Mouse (Mus musculus): ENCODE results near the gene Gm49320. TPM values are rescaled to one million over a fixed set of nuclear protein-coding genes. Genes with fewer than 3 reads are reported as not detected.

Gm49320 gene
- polyA plus RNA-seq, 1 experiment from 2014 or later: not detected

GRCm38 (mm10) chr8:4259805-4260170 is 21.1 kb downstream of the Gm49320 start:
- 77% methylated on average over 4 of the region's 4 CpGs for WGBS
- Histone ChIP-seq H3K9ac (peak overlapping the region; percentile 32; the same call in 1 of the 2 replicates), H3K4me1 (replicated peaks) (peaks cover 26% of the 10 kb centered on the region), H3K4me3 (no peak overlapping the region), H3K27ac (ENCODE audit: poor library complexity, severe bottlenecking) (0 out of 2 replicates have a peak overlapping the region, but pooled peaks have one; percentile 52), H3K9me3 (replicated peaks) (no peaks in the 10 kb centered on the region), H3K36me3 (peaks cover 78% of the 10 kb centered on the region), H3K27me3 (replicated peaks) (no peaks in the 10 kb centered on the region), H3K4me2 (peak overlapping the region; percentile 92; the same call in 1 of the 2 replicates)
- no peak for ATAC-seq (ENCODE audit: insufficient number of reproducible peaks, low FRiP score)

DNA sequence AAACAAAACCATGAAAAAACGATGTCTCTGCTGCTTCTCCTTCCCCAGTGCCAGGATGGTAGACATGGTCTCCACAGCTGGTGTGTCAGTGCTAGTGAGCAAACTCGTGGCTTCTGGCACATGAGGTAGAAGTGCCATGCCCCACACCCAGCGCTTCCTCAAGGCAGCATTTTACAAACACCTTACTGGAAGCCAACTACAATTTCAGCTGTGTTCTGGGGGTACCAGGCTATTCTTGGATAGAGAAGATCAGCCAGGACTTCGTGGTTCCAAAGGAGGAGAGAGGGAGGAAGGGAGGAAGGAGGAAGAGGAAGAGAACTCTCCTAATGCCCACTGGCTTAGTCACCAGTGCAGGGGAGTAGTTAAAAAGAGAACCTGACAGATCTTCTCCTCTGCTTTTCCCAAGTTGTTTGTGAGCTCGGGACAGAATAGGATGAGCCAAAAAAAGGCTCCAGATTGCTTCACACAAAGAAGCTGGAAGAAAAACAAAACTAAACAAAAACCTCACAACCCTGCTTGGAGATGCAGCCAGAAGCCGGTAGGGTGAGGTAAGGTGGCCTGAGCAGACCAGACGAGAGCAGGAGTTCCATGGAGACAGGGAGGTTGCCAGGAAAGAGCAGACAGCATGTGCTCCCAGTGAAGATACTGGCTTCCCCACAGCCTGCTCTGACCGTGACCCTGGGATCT is 24.6 kb downstream of the Gm49320 start:
- peaks cover 10% of the 10 kb centered on the region for H3K4me1 ChIP-seq (replicated peaks)
- WGBS: 84% methylated on average over 8 of the region's 8 CpGs
- no peaks in the 10 kb centered on the region for H3K9me3 ChIP-seq (replicated peaks)
- H3K27me3 ChIP-seq (replicated peaks): no peaks in the 10 kb centered on the region
- H3K36me3 ChIP-seq: peaks cover 87% of the 10 kb centered on the region
- no peak overlapping the region for H3K9ac ChIP-seq
- no peak overlapping the region for H3K4me2 ChIP-seq
- no peak overlapping the region for H3K27ac ChIP-seq (ENCODE audit: poor library complexity, severe bottlenecking)
- H3K4me3 ChIP-seq: no peak overlapping the region
- ATAC-seq (ENCODE audit: insufficient number of reproducible peaks, low FRiP score): no peak

- H3K9me3 ChIP-seq (replicated peaks): no peaks in the 10 kb centered on the region
- ATAC-seq (ENCODE audit: insufficient number of reproducible peaks, low FRiP score): no peak
- no peak overlapping the region for H3K4me3 ChIP-seq
- H3K9ac ChIP-seq: no peak overlapping the region
- 87% methylated on average over 15 of the region's 15 CpGs for WGBS
- peaks cover 97% of the 10 kb centered on the region for H3K36me3 ChIP-seq
- no peak overlapping the region for H3K4me2 ChIP-seq
- H3K4me1 ChIP-seq (replicated peaks): no peaks in the 10 kb centered on the region
- no peaks in the 10 kb centered on the region for H3K27me3 ChIP-seq (replicated peaks)
- H3K27ac ChIP-seq (ENCODE audit: poor library complexity, severe bottlenecking): no peak overlapping the region
Measured at GRCm38 (mm10) chr8:4265160-4265914, 26.7 kb downstream of the Gm49320 start.

GRCm38 (mm10) chr8:4267627-4268026 is 29.0 kb downstream of the Gm49320 start:
- no peak overlapping the region for H3K4me2 ChIP-seq
- ATAC-seq (ENCODE audit: insufficient number of reproducible peaks, low FRiP score): 0 out of 2 replicates have a peak, but pooled peaks have one; percentile 51
- no peaks in the 10 kb centered on the region for H3K27me3 ChIP-seq (replicated peaks)

DNA sequence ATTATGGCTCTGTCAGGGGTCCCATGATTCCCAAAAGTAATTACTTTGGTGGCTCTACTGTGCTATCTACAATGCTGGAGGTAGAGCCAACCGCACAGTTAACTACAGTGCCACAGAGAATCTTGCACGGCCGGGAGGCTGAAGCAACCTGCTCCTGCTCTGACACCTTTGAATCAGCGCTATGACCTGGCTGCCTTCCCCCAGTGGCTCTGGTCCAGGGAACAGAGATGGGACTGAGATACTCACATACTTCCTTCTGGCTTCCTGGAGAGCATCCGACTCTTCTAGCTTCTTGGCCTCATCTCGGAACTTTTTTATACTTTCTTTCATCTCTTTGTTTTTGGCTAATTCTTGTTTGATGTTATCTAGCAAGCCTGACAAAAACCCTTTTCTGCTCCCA is 30.9 kb downstream of the Gm49320 start:
- Histone ChIP-seq H3K9ac (no peak overlapping the region), H3K27me3 (replicated peaks) (no peaks in the 10 kb centered on the region), H3K9me3 (replicated peaks) (no peaks in the 10 kb centered on the region), H3K4me3 (no peak overlapping the region), H3K4me1 (replicated peaks) (peaks cover 4% of the 10 kb centered on the region; the same call in 1 of the 2 replicates), H3K4me2 (no peak overlapping the region), H3K27ac (ENCODE audit: poor library complexity, severe bottlenecking) (no peak overlapping the region), H3K36me3 (peaks cover 90% of the 10 kb centered on the region)
- WGBS: 90% methylated on average over 6 of the region's 6 CpGs
- no peak for ATAC-seq (ENCODE audit: insufficient number of reproducible peaks, low FRiP score)

More at GRCm38 (mm10) chr8:4267627-4268026, 29.0 kb downstream of the Gm49320 start:
- Histone ChIP-seq H3K4me3 (no peak overlapping the region), H3K4me1 (replicated peaks) (no peaks in the 10 kb centered on the region), H3K27ac (ENCODE audit: poor library complexity, severe bottlenecking) (no peak overlapping the region), H3K9me3 (replicated peaks) (no peaks in the 10 kb centered on the region), H3K36me3 (peaks cover 95% of the 10 kb centered on the region), H3K9ac (no peak overlapping the region)
- WGBS: 74% methylated on average over 15 of the region's 15 CpGs

DNA sequence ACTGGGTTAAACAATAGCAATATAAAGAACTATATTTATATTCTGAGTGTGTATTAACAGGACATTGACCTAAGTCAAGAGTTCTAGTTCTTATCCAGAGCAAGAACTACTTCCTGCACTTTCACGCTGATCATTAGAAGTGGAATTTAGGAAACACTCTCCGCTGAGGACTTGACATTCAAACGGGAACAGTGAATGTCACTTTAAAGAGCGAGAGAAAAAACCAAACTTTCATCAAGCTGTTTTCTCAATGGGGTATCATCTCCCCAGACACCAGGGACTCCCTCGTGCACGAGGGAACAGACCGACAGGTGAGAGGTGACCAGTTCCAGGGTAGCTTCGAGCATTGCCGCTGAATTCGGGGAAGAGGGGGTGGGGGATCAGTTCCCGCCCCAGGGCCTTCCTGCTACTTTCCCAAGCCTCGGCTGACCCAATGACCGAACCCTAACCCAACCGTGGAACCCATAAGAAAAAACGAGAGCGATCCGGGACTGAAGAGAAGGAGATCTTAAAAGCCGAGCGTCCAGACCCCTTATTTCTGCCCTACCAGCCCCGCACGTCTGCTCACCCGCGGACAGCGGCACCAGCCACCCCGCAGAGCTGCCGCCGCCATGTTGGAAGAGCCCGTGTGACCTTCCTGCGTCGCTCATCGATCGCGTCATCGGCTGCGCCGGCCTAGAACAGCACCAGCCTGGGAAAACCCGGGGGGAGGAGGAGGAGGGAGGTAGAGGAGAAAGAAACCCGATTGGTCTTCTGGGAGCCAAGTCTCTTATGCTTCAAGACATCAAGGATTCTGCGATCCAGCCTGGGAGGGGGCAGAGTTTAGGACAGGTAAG is 36.8 kb downstream of the Gm49320 start, which contains the start of gene Timm44:
Timm44 (minus strand) TSS at position 639 of the 836 bp plus-strand sequence.
- ATAC-seq (ENCODE audit: insufficient number of reproducible peaks, low FRiP score): peak; percentile 95
- Histone ChIP-seq H3K4me2 (peak within 1 kb of the TSS; percentile 73), H3K27me3 (replicated peaks) (no peaks in the 10 kb centered on the region), H3K4me1 (replicated peaks) (peaks cover 9% of the 10 kb centered on the region; the same call in 1 of the 2 replicates), H3K27ac (ENCODE audit: poor library complexity, severe bottlenecking) (peak within 1 kb of the TSS; percentile 32; the same call in 1 of the 2 replicates), H3K9me3 (replicated peaks) (no peaks in the 10 kb centered on the region), H3K9ac (peak within 1 kb of the TSS; percentile 75), H3K4me3 (peak within 1 kb of the TSS; percentile 61), H3K36me3 (peaks cover 34% of the 10 kb centered on the region)
- WGBS: under 1% methylated on average over 39 of the region's 39 CpGs

GRCm38 (mm10) chr8:4276111-4276465 is 37.4 kb downstream of the Gm49320 start:
- Histone ChIP-seq H3K9ac (peak overlapping the region; percentile 75), H3K4me1 (replicated peaks) (peaks cover 9% of the 10 kb centered on the region; the same call in 1 of the 2 replicates), H3K27ac (ENCODE audit: poor library complexity, severe bottlenecking) (peak overlapping the region; percentile 32; the same call in 1 of the 2 replicates), H3K27me3 (replicated peaks) (no peaks in the 10 kb centered on the region), H3K36me3 (peaks cover 28% of the 10 kb centered on the region), H3K4me2 (peak overlapping the region; percentile 73), H3K4me3 (peak overlapping the region; percentile 61), H3K9me3 (replicated peaks) (no peaks in the 10 kb centered on the region)
- 25% methylated on average over 9 of the region's 9 CpGs for WGBS
- peak; percentile 43; the same call in 1 of the 2 replicates for ATAC-seq (ENCODE audit: insufficient number of reproducible peaks, low FRiP score)

DNA sequence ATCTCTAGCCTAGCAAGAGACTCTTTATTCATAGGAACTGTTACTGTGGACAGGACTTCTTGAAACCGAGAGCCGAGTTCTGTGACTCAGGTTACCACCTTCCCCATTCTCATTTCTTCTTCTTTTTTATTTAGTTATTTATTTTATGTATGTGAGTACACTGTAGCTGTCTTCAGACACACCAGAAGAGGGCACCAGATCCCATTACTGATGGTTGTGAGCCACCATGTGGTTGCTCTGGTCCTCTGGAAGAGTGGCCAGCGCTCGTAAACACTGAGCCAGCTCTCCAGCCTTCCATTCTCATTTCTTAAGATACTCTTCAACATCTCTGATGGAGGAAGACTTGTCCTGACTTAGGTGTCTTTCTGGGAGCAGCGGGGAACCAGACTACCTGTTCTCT is 54.1 kb downstream of the Gm49320 start:
- no peaks in the 10 kb centered on the region for H3K27me3 ChIP-seq (replicated peaks)
- no peaks in the 10 kb centered on the region for H3K4me1 ChIP-seq (replicated peaks)
- H3K4me2 ChIP-seq: no peak overlapping the region
- ATAC-seq (ENCODE audit: insufficient number of reproducible peaks, low FRiP score): no peak
- no peak overlapping the region for H3K9ac ChIP-seq
- H3K27ac ChIP-seq (ENCODE audit: poor library complexity, severe bottlenecking): no peak overlapping the region
- peaks cover 84% of the 10 kb centered on the region for H3K36me3 ChIP-seq
- whole genome bisulfite sequencing: 88% methylated on average over 5 of the region's 5 CpGs
- H3K9me3 ChIP-seq (replicated peaks): no peaks in the 10 kb centered on the region
- H3K4me3 ChIP-seq: no peak overlapping the region

DNA sequence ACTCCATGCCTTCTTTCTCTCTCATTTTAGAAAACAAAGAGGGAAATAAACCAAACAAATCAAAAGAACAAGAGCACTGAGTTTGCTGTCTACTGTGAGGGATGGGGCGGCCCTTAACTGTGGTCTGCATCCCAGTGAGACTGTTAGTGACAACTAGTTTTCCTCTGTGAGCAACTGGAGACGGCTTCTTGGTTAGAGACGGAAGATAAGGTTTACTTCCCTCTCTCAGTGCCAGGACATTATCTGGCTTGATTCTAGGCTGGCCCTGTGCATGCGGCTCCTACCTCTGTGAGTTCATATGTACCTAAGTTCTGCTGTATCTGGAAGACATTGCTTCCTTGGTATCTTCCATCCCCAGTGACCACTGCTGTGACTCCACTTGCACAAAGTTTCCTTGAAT is 59.2 kb downstream of the Gm49320 start:
- no peak overlapping the region for H3K4me3 ChIP-seq
- peaks cover 86% of the 10 kb centered on the region for H3K36me3 ChIP-seq
- ATAC-seq (ENCODE audit: insufficient number of reproducible peaks, low FRiP score): no peak
- no peak overlapping the region for H3K9ac ChIP-seq
- WGBS: 76% methylated on average over 4 of the region's 4 CpGs
- H3K27me3 ChIP-seq (replicated peaks): no peaks in the 10 kb centered on the region
- H3K4me2 ChIP-seq: no peak overlapping the region
- no peaks in the 10 kb centered on the region for H3K9me3 ChIP-seq (replicated peaks)
- no peak overlapping the region for H3K27ac ChIP-seq (ENCODE audit: poor library complexity, severe bottlenecking)
- no peaks in the 10 kb centered on the region for H3K4me1 ChIP-seq (replicated peaks)
